Mouse (Mus musculus): ENCODE measurements around the gene Fam90a1b.
A peak's percentile ranks its signal among the peaks of the same experiment; 100 is the strongest.
"Not testable (repeated sequence)": the region's sequence is repeated elsewhere in the genome, so short reads cannot be mapped to it uniquely, and the experiment has no call there.

The Fam90a1b gene

GRCm38 (mm10) chrX:94366670-94367241, at the start of gene Fam90a1b, which contains the start of gene Apoo:
Gene Fam90a1b (minus strand): TSS chrX:94366777.
Gene Apoo (plus strand): TSS chrX:94367117.
- DNase-seq (ENCODE audit: low read depth, low spot score) = peak; percentile 96

DNA sequence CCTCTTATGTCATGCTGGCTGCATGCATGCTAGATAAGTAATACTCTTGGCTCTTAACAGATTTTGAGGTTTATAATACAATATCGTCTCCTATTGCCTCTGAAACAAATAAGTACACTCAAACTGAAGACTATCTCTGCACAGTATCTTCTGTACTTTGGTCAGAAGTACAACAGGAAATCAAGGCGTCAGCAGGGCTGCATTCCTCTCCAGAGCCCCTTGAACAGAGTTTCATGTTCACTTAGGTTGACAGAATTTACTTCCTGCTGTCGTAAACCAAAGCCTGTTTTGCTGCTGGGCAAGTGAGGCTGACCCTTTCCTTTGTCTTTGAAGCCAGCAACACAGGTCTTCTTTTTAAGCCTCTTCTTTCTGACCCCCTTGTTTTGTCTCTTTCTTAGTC, 42.4 kb upstream of the Fam90a1b start:
- peak; percentile 1 for DNase-seq (ENCODE audit: low read depth, low spot score)

DNA sequence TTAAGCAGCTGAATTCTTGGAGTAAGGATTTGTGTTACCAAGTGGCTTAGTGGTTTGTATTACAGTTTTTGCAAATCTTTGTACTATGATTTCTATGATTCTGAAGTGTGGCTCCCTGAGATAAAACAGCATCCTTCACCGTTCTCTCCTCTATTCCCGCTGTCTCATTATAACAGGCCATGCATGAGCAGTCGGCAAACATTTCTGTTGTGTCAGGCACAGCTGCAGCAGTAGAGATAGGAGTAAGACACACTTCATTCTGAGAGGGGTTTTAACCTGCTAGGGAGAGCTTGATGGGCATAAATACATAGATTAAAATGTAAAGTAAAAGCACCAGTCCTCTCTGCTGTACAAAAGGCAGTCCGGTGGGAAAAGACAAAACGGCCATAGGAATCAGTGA, 12.2 kb upstream of the Fam90a1b start:
- no peak for DNase-seq (ENCODE audit: low read depth, low spot score)

DNA sequence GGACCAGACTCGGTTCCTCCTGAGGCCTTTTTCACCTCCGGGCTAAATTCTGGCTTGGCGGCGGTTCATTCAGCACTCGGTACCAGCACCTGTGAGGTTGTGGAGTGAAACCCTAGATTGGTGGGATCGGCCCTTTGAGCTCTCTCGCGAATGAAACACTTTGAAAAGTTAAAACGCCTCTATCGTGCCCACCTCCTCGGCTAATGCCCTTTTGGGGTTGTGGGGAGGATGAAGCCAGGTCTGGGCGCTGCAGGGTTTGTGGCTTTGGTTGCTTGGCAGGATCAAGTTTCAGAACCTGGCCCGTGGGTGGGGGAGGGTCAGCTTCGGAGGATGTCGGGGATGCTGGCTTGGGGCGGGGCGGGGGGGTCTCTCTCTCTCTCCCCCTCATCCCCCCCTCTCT, 671 bp upstream of the Fam90a1b start:
- peak; percentile 53 for DNase-seq (ENCODE audit: low read depth, low spot score)

DNA sequence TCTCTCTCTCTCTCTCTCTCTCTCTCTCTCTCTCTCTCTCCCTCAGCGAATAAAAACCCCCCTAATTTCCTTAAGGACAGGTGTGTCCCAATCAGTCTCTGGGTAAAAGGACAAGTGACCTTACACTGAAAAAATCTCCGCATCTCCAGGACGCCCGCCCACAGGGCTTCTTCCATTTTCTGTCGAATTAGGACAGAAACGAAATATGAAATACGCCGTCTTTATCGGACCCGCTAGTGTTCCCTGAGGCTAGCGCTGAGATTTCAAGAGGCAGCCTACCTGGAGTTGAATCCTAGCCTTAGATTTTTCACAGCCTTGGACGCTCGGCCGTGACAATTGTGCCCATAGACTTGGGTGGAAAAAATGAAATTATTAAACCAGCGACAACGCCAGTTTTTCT, 548 bp downstream of the Fam90a1b start:
- DNase-seq (ENCODE audit: low read depth, low spot score) = peak; percentile 25

GRCm38 (mm10) chrX:94365381-94365925, 1.1 kb downstream of the Fam90a1b start:
- DNase-seq (ENCODE audit: low read depth, low spot score) = peak; percentile 10

- not testable (repeated sequence) for DNase-seq (ENCODE audit: low read depth, low spot score)
These were observed 22.9 kb downstream of the Fam90a1b start for GRCm38 (mm10) chrX:94343638-94344037.

- DNase-seq (ENCODE audit: low read depth, low spot score) = no peak
These were observed 45.3 kb downstream of the Fam90a1b start for GRCm38 (mm10) chrX:94321036-94321902.
